Mouse (Mus musculus) embryonic fibroblast, embryonic 13.5 days (primary cell): ENCODE results near the gene Nfatc2ip. TPM values are rescaled to one million over a fixed set of nuclear protein-coding genes. Genes with fewer than 3 reads are reported as not detected.

Source experiments
- H3K27ac ChIP-seq: 2 replicates; pipeline ENCODE4 v1.5.1; 2012; ENCODE audit warnings: low read length, control low read depth, inconsistent platforms; ENCODE audit not compliant: insufficient read depth
- H3K4me1 ChIP-seq: 2 replicates; pipeline ENCODE4 v1.6.1; 2011; ENCODE audit warnings: low read length; ENCODE audit not compliant: control insufficient read depth, insufficient read depth
- H3K4me3 ChIP-seq: 2 replicates; pipeline ENCODE4 v1.5.1; 2011; ENCODE audit warnings: mild to moderate bottlenecking, control low read depth, low read length; ENCODE audit not compliant: insufficient read depth
- CTCF ChIP-seq: IDR thresholded peaks from 2 replicates; pipeline ENCODE4 v1.5.1; 2011; ENCODE audit warnings: mild to moderate bottlenecking, control low read depth, low read length, moderate library complexity, borderline replicate concordance; ENCODE audit not compliant: insufficient read depth
- POLR2A ChIP-seq: IDR thresholded peaks from 2 replicates; pipeline ENCODE4 v1.6.1; 2011; ENCODE audit warnings: low read depth, mild to moderate bottlenecking, control low read depth, low read length, moderate library complexity
- polyA plus RNA-seq: library from polyadenylated mRNA; stranded (reverse); fragments of >200 nt; gene quantifications from 2 replicates; pipeline ENCODE4 v1.2.4, GENCODE M21; 2011; ENCODE audit warnings: low read depth; ENCODE audit not compliant: missing spikeins, insufficient read length

Gene Nfatc2ip
- polyA plus RNA-seq, 1 experiment, result 7.4 TPM

DNA sequence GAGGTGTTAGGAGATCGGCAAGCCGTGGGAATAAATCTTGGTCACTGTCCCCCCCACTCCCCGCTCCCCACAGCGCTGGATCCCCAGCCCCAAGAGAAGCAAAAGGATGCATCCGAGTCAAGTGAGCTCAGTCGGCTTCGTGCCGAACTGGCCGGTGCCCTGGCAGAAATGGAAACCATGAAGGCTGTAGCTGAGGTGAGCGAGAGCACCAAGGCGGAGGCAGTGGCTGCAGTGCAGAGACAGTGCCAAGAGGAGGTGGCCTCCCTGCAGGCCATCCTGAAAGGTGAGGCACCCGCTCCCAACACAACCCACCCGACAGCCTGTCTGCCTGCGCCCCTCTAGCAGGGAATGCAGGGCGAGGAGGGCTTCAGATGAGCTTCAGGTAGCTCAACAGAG, 33.0 kb upstream of the Nfatc2ip start:
- Histone ChIP-seq H3K4me1 (no peaks in the 10 kb centered on the region), H3K4me3 (peak overlapping the region; percentile 77), H3K27ac (no peak overlapping the region)
- TF ChIP-seq POLR2A (no peak), CTCF (no peak)

DNA sequence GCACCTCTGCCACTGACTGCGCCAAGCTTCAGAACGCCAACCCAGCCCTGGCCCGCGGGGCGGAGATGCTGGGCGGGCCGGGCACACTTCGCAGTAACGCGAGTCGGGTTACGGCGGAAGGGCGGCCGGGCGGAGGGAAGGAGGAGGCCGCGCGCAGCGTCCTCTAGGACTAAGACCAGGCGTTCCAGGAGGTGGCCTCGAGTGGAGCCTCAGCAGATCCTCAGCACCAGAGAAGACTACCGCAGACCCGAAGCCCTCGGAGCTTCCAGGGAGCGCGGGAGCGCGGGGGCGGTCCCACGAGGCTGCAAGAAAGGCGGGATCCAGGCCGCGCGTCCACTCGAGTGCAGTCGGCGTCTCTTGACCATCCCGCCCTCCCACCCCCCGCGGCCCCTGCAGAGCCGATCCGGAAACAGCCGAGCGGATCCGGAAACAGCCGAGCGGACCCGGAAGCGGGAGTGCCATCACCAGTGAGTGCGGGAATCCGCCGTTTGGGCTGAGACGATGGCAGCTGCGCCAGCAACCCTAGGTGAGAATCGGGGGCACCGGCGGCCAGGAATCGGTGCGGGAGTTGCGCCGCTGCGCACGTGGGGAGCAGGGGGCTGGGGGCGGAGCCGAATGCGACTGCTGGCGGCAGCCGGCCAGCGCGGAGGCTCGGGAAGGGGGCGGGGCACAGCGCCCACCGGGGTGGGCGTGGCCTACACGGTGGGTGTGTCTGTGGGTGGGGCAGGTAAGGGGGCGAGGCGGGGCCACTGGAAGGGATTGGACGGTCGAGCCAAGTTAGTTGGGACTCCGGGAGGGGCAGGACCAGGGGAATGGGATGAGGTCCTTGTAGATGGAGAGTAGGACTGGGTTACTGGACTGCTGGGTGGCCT, 32.3 kb upstream of the Nfatc2ip start, which contains the start of gene Rabep2:
Gene Rabep2 (plus strand): TSS at position 129 of the 872 bp plus-strand sequence.
- Histone ChIP-seq H3K4me3 (peak within 1 kb of the TSS; percentile 77), H3K27ac (peak within 1 kb of the TSS; percentile 91), H3K4me1 (no peaks in the 10 kb centered on the region)
- no peak for TF ChIP-seq CTCF
- TF ChIP-seq POLR2A, result peak; percentile 44

DNA sequence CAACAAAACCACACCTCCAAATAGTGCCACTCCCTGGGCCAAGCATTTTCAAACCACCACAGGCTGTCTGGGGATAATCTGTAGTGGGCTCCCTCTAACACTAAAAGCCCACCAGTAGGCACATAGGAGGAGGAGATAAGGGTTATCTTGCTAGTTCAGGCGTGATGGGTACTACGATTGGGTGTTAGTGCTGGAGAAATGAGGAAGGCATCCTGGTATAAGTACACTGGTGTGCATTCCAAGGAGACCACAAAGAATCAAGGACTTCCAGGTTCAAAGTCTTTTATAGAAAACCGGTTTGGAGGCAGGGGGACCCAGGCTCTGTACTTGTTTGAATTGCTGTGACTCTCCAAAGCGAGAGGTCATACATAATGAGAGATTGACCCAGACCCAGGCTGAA, 31.6 kb upstream of the Nfatc2ip start:
- H3K4me3 ChIP-seq, result peak overlapping the region; percentile 77
- TF ChIP-seq CTCF, result no peak
- TF ChIP-seq POLR2A, result no peak
- H3K27ac ChIP-seq, result peak overlapping the region; percentile 91
- no peaks in the 10 kb centered on the region for H3K4me1 ChIP-seq

DNA sequence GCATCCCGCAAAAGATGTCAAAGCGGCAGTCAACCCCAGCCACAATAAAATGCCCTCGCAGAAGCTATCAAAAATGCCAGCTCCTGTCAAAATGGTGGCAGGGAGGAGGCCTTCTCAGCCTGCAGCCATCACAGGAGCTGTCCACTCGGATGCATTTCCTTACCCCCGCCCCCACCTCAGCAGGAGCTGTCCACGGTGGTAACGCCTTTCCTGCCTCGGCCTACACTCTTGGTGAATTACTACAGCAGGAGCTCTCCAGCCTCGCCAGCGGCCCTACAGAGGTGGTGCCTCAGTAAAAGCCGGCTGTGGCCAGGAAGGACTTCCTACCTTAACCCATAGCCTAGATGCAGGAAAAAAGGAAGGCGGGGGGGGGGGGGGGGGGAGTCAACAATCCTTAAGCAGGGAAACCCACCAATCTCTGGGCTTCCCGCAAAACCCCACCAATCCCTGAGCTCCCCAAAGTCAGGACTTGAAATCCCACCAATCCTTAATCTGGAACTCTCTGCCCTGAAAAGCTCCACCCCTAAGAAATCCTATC, 30.9 kb upstream of the Nfatc2ip start:
- H3K4me3 ChIP-seq, result no peak overlapping the region
- no peak overlapping the region for H3K27ac ChIP-seq
- TF ChIP-seq CTCF, result no peak
- no peak for TF ChIP-seq POLR2A
- H3K4me1 ChIP-seq, result no peaks in the 10 kb centered on the region

DNA sequence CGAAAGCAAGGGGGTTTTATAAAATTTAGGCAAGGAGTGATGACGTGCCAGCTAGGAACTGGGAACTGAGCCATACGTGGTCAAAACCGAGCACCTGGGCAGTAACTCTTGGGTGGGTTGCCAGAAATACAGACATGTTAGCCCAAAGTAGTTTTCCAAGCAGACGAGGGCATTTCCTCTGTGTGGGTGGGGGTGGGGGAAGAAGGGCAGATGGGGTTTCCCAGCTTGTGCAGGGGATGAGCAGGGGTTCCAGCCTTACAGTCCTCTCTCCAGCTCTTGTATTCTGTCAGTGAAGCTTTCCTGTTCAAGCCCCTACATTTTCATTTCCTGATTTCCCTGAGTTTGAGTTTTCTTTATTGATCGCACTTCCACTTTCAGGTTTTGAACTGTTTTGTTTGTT, 27.6 kb upstream of the Nfatc2ip start:
- TF ChIP-seq CTCF (no peak), POLR2A (no peak)
- H3K27ac ChIP-seq, result no peak overlapping the region

DNA sequence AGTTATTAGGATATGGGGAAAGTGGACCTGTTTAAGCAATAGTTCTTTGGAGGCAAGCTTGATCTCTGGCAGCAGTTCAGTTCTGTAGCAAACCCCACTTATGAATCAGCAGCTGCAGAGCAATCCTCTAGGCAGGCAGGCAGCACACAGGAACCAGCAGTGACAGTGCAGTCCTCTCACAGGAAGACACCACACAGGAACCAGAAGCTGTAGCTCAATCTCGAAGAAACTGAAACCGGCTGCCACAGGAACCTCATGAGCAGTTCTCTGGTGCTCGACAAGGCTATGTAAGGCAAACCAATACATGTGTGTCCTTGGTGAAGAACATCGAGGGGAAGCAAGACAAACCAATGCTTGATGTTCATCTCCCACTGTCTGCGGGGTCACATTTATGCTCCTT, 25.2 kb upstream of the Nfatc2ip start:
- Histone ChIP-seq H3K4me3 (no peak overlapping the region), H3K27ac (no peak overlapping the region), H3K4me1 (no peaks in the 10 kb centered on the region)
- no peak for TF ChIP-seq POLR2A
- no peak for TF ChIP-seq CTCF

More for the DNA sequence above, 27.6 kb upstream of the Nfatc2ip start:
- H3K4me1 ChIP-seq, result no peaks in the 10 kb centered on the region
- H3K4me3 ChIP-seq, result no peak overlapping the region

DNA sequence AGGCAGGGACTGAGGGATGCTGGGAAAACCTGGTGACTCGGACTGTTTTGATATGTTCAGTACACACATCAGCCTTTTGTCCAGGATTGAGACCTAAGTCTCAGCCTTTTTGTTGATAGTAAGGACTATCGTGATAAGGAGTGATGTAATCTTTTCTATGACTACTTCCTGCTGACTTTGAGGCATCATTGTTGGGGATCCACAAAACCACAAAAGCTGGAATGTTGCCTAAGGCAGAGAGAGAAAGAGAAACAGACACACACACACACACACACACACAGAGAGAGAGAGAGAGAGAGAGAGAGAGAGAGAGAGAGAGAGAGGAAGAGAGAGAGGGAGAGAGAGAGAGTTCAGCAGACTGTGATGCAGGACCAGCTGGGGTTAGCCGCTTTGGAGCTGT, 22.0 kb upstream of the Nfatc2ip start:
- TF ChIP-seq CTCF, result no peak
- no peak for TF ChIP-seq POLR2A

DNA sequence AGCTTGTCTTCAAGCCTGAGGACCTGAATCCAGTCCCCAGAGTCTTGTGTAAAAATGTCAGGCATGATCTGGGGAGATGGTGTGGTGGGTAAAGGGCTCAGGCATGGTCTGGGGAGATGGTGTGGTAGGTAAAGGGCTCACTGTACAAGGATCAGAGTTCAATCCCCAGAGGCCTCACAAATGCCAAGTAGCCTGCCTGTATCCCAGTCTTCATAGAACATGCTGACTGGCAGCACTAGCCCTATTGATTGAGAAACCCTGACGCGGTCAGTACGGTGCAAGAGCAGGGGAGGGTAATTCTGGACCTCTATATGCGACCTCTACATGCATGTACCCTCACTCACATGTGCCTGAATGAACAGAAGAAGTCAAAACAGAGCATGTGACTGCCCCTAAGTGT, 21.1 kb upstream of the Nfatc2ip start:
- H3K4me3 ChIP-seq, result no peak overlapping the region
- TF ChIP-seq CTCF (no peak), POLR2A (no peak)
- no peak overlapping the region for H3K27ac ChIP-seq
- H3K4me1 ChIP-seq, result no peaks in the 10 kb centered on the region

More for the DNA sequence above, 22.0 kb upstream of the Nfatc2ip start:
- no peak overlapping the region for H3K27ac ChIP-seq
- H3K4me1 ChIP-seq, result no peaks in the 10 kb centered on the region
- H3K4me3 ChIP-seq, result no peak overlapping the region

DNA sequence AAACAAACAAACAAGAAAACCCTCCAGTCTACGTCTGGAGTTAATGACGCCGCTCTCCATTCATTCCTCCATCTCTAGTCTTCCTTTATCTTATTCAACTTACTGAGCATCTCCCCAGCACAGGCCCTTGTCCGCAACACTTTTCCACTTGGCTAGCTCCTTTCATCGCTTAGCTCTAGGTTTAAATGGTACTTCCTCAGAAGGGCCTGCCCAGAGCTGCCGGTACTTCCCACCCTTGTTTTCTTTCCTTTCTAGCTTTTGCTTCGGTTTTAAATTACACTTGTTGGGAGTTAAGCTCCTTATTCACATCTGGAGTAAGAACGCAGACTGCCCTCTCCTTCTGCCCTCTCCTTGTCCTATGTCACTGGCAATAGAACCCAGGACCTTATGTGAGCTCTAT, 20.5 kb upstream of the Nfatc2ip start:
- no peak overlapping the region for H3K27ac ChIP-seq
- H3K4me1 ChIP-seq, result no peaks in the 10 kb centered on the region
- no peak for TF ChIP-seq POLR2A
- TF ChIP-seq CTCF, result no peak
- H3K4me3 ChIP-seq, result no peak overlapping the region

DNA sequence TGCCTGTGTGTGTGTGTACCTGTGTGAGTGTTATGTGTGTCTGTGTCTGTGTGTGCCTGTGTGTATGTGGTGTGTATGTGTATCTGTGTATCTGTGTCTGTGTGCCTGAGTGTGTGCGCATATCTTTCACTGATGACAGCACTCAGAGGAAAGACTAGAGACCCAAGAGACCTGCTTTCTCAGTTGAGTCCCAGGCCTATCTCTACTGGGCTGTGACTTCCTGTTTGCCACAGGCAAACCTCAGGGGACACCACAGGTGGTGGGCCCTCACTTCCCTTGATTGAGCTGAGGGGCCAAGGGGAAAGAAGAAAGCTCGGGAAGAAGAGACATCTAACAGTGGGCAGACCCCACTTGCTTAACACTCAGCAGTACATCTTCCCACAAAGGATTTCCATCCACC, 20.1 kb upstream of the Nfatc2ip start:
- H3K27ac ChIP-seq, result no peak overlapping the region
- no peak overlapping the region for H3K4me3 ChIP-seq
- H3K4me1 ChIP-seq, result no peaks in the 10 kb centered on the region
- TF ChIP-seq CTCF (no peak), POLR2A (no peak)

DNA sequence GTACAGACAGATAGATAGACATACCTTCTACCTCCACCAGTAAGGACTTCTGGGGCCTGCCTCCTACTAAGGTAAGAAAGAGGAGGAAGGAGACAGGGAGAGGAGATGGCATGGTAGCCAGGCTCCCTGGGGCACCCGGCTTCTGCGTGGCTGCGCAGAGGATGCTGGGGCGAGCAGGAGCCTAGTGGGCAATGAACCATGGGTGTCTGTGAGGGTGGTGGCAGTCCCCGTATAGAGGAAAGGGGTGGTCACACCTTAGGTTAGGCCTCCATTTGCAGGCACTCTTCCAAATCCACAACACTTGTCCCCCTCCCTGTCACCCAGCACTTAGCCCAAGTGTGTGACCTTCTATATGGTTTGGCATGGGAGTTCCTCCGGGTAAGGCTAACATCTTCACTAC, 18.2 kb upstream of the Nfatc2ip start, which contains the start of gene Cd19:
Gene Cd19 (minus strand): TSS at position 165 of the 400 bp plus-strand sequence.
- Histone ChIP-seq H3K4me1 (no peaks in the 10 kb centered on the region), H3K4me3 (no peak within 1 kb of the TSS), H3K27ac (no peak within 1 kb of the TSS)
- no peak for TF ChIP-seq CTCF
- no peak for TF ChIP-seq POLR2A
